Mouse (Mus musculus): ENCODE measurements around the gene Adcy4. TPM values are rescaled to one million over a fixed set of nuclear protein-coding genes. Genes with fewer than 3 reads are reported as not detected.

Gene Adcy4
- polyA plus RNA-seq (2016; fragmentation: Nextera tagmentation; extraction: Ambion mirVana), result 4.6 and 5.4 TPM in 2 replicates

- WGBS, result 4% methylated on average over 13 of the region's 13 CpGs
- Histone ChIP-seq H3K36me3 (replicated peaks) (no peaks in the 10 kb centered on the region), H3K27me3 (ENCODE audit: poor library complexity, severe bottlenecking) (peaks cover 95% of the 10 kb centered on the region), H3K4me3 (peak within 1 kb of the TSS; percentile 46), H3K9me3 (no peaks in the 10 kb centered on the region), H3K27ac (peak within 1 kb of the TSS; percentile 6; the same call in 1 of the 2 replicates), H3K4me1 (peaks cover 49% of the 10 kb centered on the region)
- DNase-seq (ENCODE audit: extremely low spot score, low spot score), result no peak
Observed at GRCm38 (mm10) chr14:55783958-55784235, at the start of gene Adcy4. TSS of gene Adcy4 (minus strand) at chr14:55784095.

GRCm38 (mm10) chr14:55833126-55833525 is 49.2 kb upstream of the Adcy4 start:
- Histone ChIP-seq H3K27me3 (ENCODE audit: poor library complexity, severe bottlenecking) (peaks cover 8% of the 10 kb centered on the region), H3K9me3 (no peaks in the 10 kb centered on the region), H3K4me1 (peaks cover 36% of the 10 kb centered on the region), H3K27ac (no peak overlapping the region), H3K36me3 (replicated peaks) (peaks cover 58% of the 10 kb centered on the region), H3K4me3 (no peak overlapping the region)
- DNase-seq (ENCODE audit: extremely low spot score, low spot score), result no peak
- WGBS, result 88% methylated on average over 4 of the region's 4 CpGs

GRCm38 (mm10) chr14:55830331-55830730 is 46.4 kb upstream of the Adcy4 start:
- 86% methylated on average over 4 of the region's 4 CpGs for WGBS
- H3K27ac ChIP-seq, result no peak overlapping the region
- H3K4me1 ChIP-seq, result peaks cover 55% of the 10 kb centered on the region
- peaks cover 74% of the 10 kb centered on the region for H3K36me3 ChIP-seq (replicated peaks)
- H3K27me3 ChIP-seq (ENCODE audit: poor library complexity, severe bottlenecking), result peaks cover 36% of the 10 kb centered on the region
- no peaks in the 10 kb centered on the region for H3K9me3 ChIP-seq
- H3K4me3 ChIP-seq, result no peak overlapping the region
- no peak for DNase-seq (ENCODE audit: extremely low spot score, low spot score)

GRCm38 (mm10) chr14:55829854-55830253 is 46.0 kb upstream of the Adcy4 start:
- Histone ChIP-seq H3K27me3 (ENCODE audit: poor library complexity, severe bottlenecking) (peaks cover 37% of the 10 kb centered on the region), H3K4me1 (peaks cover 55% of the 10 kb centered on the region), H3K27ac (no peak overlapping the region), H3K4me3 (no peak overlapping the region), H3K36me3 (replicated peaks) (peaks cover 74% of the 10 kb centered on the region), H3K9me3 (no peaks in the 10 kb centered on the region)
- 90% methylated on average over 16 of the region's 16 CpGs for WGBS
- DNase-seq (ENCODE audit: extremely low spot score, low spot score), result no peak

GRCm38 (mm10) chr14:55828716-55829263 is 44.9 kb upstream of the Adcy4 start:
- Histone ChIP-seq H3K36me3 (replicated peaks) (peaks cover 69% of the 10 kb centered on the region), H3K4me3 (peak overlapping the region; percentile 13; the same call in 1 of the 2 replicates), H3K27me3 (ENCODE audit: poor library complexity, severe bottlenecking) (peaks cover 37% of the 10 kb centered on the region), H3K4me1 (peaks cover 61% of the 10 kb centered on the region), H3K27ac (0 out of 2 replicates have a peak overlapping the region, but pooled peaks have one; percentile 44), H3K9me3 (no peaks in the 10 kb centered on the region)
- 40% methylated on average over 3 of the region's 3 CpGs for WGBS
- DNase-seq (ENCODE audit: extremely low spot score, low spot score), result no peak

GRCm38 (mm10) chr14:55826551-55827340 is 42.9 kb upstream of the Adcy4 start:
- H3K4me3 ChIP-seq, result peak overlapping the region; percentile 72
- H3K4me1 ChIP-seq, result peaks cover 74% of the 10 kb centered on the region
- H3K27me3 ChIP-seq (ENCODE audit: poor library complexity, severe bottlenecking), result peaks cover 37% of the 10 kb centered on the region
- H3K36me3 ChIP-seq (replicated peaks), result peaks cover 52% of the 10 kb centered on the region
- peak; percentile 45 for DNase-seq (ENCODE audit: extremely low spot score, low spot score)
- WGBS, result 8% methylated on average over 41 of the region's 41 CpGs
- H3K27ac ChIP-seq, result peak overlapping the region; percentile 98
- no peaks in the 10 kb centered on the region for H3K9me3 ChIP-seq

- peaks cover 46% of the 10 kb centered on the region for H3K36me3 ChIP-seq (replicated peaks)
- H3K27me3 ChIP-seq (ENCODE audit: poor library complexity, severe bottlenecking), result peaks cover 37% of the 10 kb centered on the region
- H3K4me1 ChIP-seq, result peaks cover 74% of the 10 kb centered on the region
- H3K27ac ChIP-seq, result peak overlapping the region; percentile 98
- DNase-seq (ENCODE audit: extremely low spot score, low spot score), result peak; percentile 34
- 3% methylated on average over 15 of the region's 15 CpGs for WGBS
- H3K9me3 ChIP-seq, result no peaks in the 10 kb centered on the region
- peak overlapping the region; percentile 72 for H3K4me3 ChIP-seq
Observed at GRCm38 (mm10) chr14:55826142-55826541, 42.2 kb upstream of the Adcy4 start.

- peaks cover 74% of the 10 kb centered on the region for H3K4me1 ChIP-seq
- peak; percentile 65 for DNase-seq (ENCODE audit: extremely low spot score, low spot score)
- H3K36me3 ChIP-seq (replicated peaks), result peaks cover 39% of the 10 kb centered on the region
- H3K27ac ChIP-seq, result peak overlapping the region; percentile 98
- peaks cover 37% of the 10 kb centered on the region for H3K27me3 ChIP-seq (ENCODE audit: poor library complexity, severe bottlenecking)
- under 1% methylated on average over 24 of the region's 37 CpGs for WGBS
- H3K4me3 ChIP-seq, result peak overlapping the region; percentile 72
- H3K9me3 ChIP-seq, result no peaks in the 10 kb centered on the region
Observed at GRCm38 (mm10) chr14:55825216-55826051, 41.5 kb upstream of the Adcy4 start.

- WGBS, result under 1% methylated on average over 32 of the region's 32 CpGs
- Histone ChIP-seq H3K4me1 (peaks cover 72% of the 10 kb centered on the region), H3K27ac (peak overlapping the region; percentile 98), H3K4me3 (peak overlapping the region; percentile 72), H3K36me3 (replicated peaks) (peaks cover 31% of the 10 kb centered on the region), H3K9me3 (no peaks in the 10 kb centered on the region), H3K27me3 (ENCODE audit: poor library complexity, severe bottlenecking) (peaks cover 37% of the 10 kb centered on the region)
- DNase-seq (ENCODE audit: extremely low spot score, low spot score), result no peak
Observed at GRCm38 (mm10) chr14:55824481-55825215, 40.8 kb upstream of the Adcy4 start.

- Histone ChIP-seq H3K27me3 (ENCODE audit: poor library complexity, severe bottlenecking) (peaks cover 37% of the 10 kb centered on the region), H3K4me3 (peak overlapping the region; percentile 72), H3K36me3 (replicated peaks) (peaks cover 25% of the 10 kb centered on the region), H3K4me1 (peaks cover 66% of the 10 kb centered on the region), H3K9me3 (no peaks in the 10 kb centered on the region), H3K27ac (peak overlapping the region; percentile 98)
- DNase-seq (ENCODE audit: extremely low spot score, low spot score), result peak; percentile 73
- WGBS, result under 1% methylated on average over 10 of the region's 10 CpGs
Observed at GRCm38 (mm10) chr14:55824001-55824480, 40.1 kb upstream of the Adcy4 start.

GRCm38 (mm10) chr14:55822991-55823762 is 39.3 kb upstream of the Adcy4 start, which contains the start of gene Nfatc4:
TSS of gene Nfatc4 (plus strand) at chr14:55823144.
- H3K4me3 ChIP-seq, result peak within 1 kb of the TSS; percentile 72
- H3K36me3 ChIP-seq (replicated peaks), result peaks cover 17% of the 10 kb centered on the region
- H3K4me1 ChIP-seq, result peaks cover 57% of the 10 kb centered on the region
- H3K27me3 ChIP-seq (ENCODE audit: poor library complexity, severe bottlenecking), result peaks cover 30% of the 10 kb centered on the region
- 0% methylated on average over 43 of the region's 46 CpGs for WGBS
- DNase-seq (ENCODE audit: extremely low spot score, low spot score), result peak; percentile 96
- no peaks in the 10 kb centered on the region for H3K9me3 ChIP-seq
- H3K27ac ChIP-seq, result peak within 1 kb of the TSS; percentile 98
